Mouse (Mus musculus) spleen, adult 2 months (tissue): Measurements from ENCODE around the gene Tmem56.

Experiments used
- CTCF ChIP-seq: fragments of 200-500 bp; IDR thresholded peaks from 2 replicates; pipeline ENCODE4 v1.5.1; 2011; ENCODE audit warnings: mild to moderate bottlenecking, inconsistent platforms; ENCODE audit not compliant: insufficient read depth, insufficient read length, insufficient replicate concordance; ENCODE audit errors: extremely low read depth
- POLR2A ChIP-seq: fragments of 200-500 bp; IDR thresholded peaks from 2 replicates; pipeline ENCODE4 v1.6.1; 2011; ENCODE audit warnings: low read depth, low read length, inconsistent platforms

- TF ChIP-seq CTCF (no peak), POLR2A (no peak)
These were observed 5.9 kb downstream of the Tmem56 start for GRCm38 (mm10) chr3:121277009-121277408.
